Mouse (Mus musculus) bone marrow, adult 2 months (tissue): Measurements from ENCODE around the gene Apela. TPM values are rescaled to one million over a fixed set of nuclear protein-coding genes. Genes with fewer than 3 reads are reported as not detected.

Experiments
- H3K27ac ChIP-seq: fragments of 200-500 bp; 2 replicates; pipeline ENCODE4 v1.5.1; 2012; ENCODE audit warnings: low read depth, mild to moderate bottlenecking, control low read depth, inconsistent platforms, low read length; ENCODE audit not compliant: control insufficient read depth, poor library complexity, insufficient read depth
- H3K4me1 ChIP-seq: fragments of 200-500 bp; 2 replicates; pipeline ENCODE4 v1.6.1; 2011; ENCODE audit warnings: low read length; ENCODE audit not compliant: control insufficient read depth, insufficient read depth
- H3K4me3 ChIP-seq: fragments of 200-500 bp; replicated peaks from 2 replicates; pipeline ENCODE3; 2011; ENCODE audit warnings: mild to moderate bottlenecking, low read depth, low read length, control low read depth; ENCODE audit not compliant: control insufficient read depth
- CTCF ChIP-seq: fragments of 200-500 bp; IDR thresholded peaks from 2 replicates; pipeline ENCODE4 v1.5.1; 2011; ENCODE audit warnings: low read length, control low read depth; ENCODE audit not compliant: control insufficient read depth, insufficient read depth
- POLR2A ChIP-seq: fragments of 200-500 bp; IDR thresholded peaks from 2 replicates; pipeline ENCODE4 v1.6.1; 2011; ENCODE audit warnings: low read depth, mild to moderate bottlenecking, control low read depth, low read length, borderline replicate concordance; ENCODE audit not compliant: control insufficient read depth
- WGBS: fragments of 180-500 bp; shearing (Covaris S2); methylation state at CpG from one replicate; pipeline ENCODE4 v1.1.7; 2018; 5-methylcytosine and 5-hydroxymethylcytosine counted together
- polyA plus RNA-seq: library from polyadenylated mRNA; stranded (reverse); fragments of >200 nt; gene quantifications from 2 replicates; pipeline ENCODE4 v1.2.4, GENCODE M21; 2011; ENCODE audit warnings: low replicate concordance; ENCODE audit not compliant: missing spikeins, insufficient read depth, insufficient read length

The Apela gene
- polyA plus RNA-seq, 1 experiment = 13.4 TPM

GRCm38 (mm10) chr8:64983150-64983897 lies 53.8 kb downstream of the Apela start:
- H3K4me3 ChIP-seq = no peak overlapping the region
- TF ChIP-seq CTCF = no peak
- no peak for TF ChIP-seq POLR2A
- 69% methylated on average over 20 of the region's 20 CpGs for WGBS
- no peaks in the 10 kb centered on the region for H3K4me1 ChIP-seq
- H3K27ac ChIP-seq = no peak overlapping the region

Other genes starting within 250 kb of the Apela start
- gene Klhl2, start 187.3 kb downstream of the Apela start, polyA plus RNA-seq = 1.8 and 6.2 TPM in 2 replicates
- 3.8 and 27.7 TPM in 2 replicates for gene Tmem192, start 90.2 kb downstream of the Apela start, polyA plus RNA-seq
- gene Trim75, start 49.5 kb downstream of the Apela start, polyA plus RNA-seq = not detected in 2 replicates
- gene Trim61, start 18.8 kb downstream of the Apela start, polyA plus RNA-seq = not detected in 2 replicates
- gene Trim60, start 18.8 kb downstream of the Apela start, polyA plus RNA-seq = not detected in 2 replicates
- gene Gm10663, start 37.7 kb upstream of the Apela start, polyA plus RNA-seq = not detected in 2 replicates
- gene BC030870, start 92.2 kb upstream of the Apela start, polyA plus RNA-seq = not detected in 2 replicates